Mouse (Mus musculus) lung, postnatal 0 days (tissue): ENCODE measurements around the gene Tmem203.
A peak's percentile ranks its signal among the peaks of the same experiment; 100 is the strongest.

Experiments used
- CTCF ChIP-seq: IDR thresholded peaks from 2 replicates; pipeline ENCODE4 v1.5.1; 2016; ENCODE audit warnings: antibody characterized with exemption, mild to moderate bottlenecking
- EP300 ChIP-seq: IDR thresholded peaks from 2 replicates; pipeline ENCODE4 v1.6.1; 2016; ENCODE audit warnings: antibody characterized with exemption, mild to moderate bottlenecking, control low read depth

DNA sequence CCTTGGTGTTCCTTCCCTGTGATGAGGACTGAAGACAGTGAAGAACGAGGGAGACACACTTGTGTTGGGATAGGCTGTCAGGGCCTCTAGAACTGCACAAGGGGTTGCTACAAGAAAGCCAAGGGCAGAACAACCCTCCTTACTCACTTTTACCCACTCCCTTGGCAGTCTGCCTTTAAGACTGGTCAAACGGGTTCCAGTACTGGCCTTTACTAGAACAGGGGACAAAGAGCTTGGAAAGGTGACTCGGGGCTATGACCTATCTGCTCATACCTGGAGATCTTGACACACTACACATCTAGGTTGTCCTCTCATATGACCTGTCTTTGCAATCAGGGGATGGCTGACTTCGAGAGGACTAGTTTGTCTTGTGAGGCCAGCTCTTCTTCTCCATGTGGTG is 17.7 kb upstream of the Tmem203 start:
- TF ChIP-seq CTCF (no peak), EP300 (peak; percentile 25; the same call in 1 of the 2 replicates)
